In genomic region chr9:116293110-116293509, GRCm38 (mm10) we compare ENCODE assay signal across 14 mouse cellular contexts.
DNase-seq lines count a peak whose midpoint lies in the region; ATAC-seq and TF ChIP-seq lines count a peak whose summit lies in the region.
"Had no signal": no experiment of that assay in that cellular context is flagged by ENCODE, and none has a peak within 500 bp of the region (broad histone marks: within the 10 kb centered on the region; RNA-seq: fewer than 3 reads in every experiment).

No protein-coding gene starts in this region.

- no peak overlapping the region for H3K4me3 ChIP-seq in gastrocnemius, adult 2 months
- H3K4me3 ChIP-seq in kidney, embryonic 16.5 days (ENCODE audit: low read length): no peak overlapping the region
- H3K4me3 ChIP-seq in midbrain, embryonic 14.5 days (replicated peaks; ENCODE audit: low read depth, low read length): no peak overlapping the region
- H3K4me3 ChIP-seq: liver, embryonic 12.5 days had no signal

- no peak for TF ChIP-seq CTCF in gastrocnemius, adult 2 months (IDR thresholded peaks at IDR 0.05)

- H3K36me3 ChIP-seq in kidney, embryonic 16.5 days (ENCODE audit: insufficient read depth, low read length): no peaks in the 10 kb centered on the region
- H3K36me3 ChIP-seq in midbrain, embryonic 14.5 days (ENCODE audit: control insufficient read depth, insufficient read depth, low read length): no peaks in the 10 kb centered on the region
- H3K36me3 ChIP-seq: liver, embryonic 12.5 days had no signal

- no peak for ATAC-seq in kidney, embryonic 16.5 days (ENCODE audit: low FRiP score, low TSS enrichment)
- ATAC-seq in midbrain, embryonic 14.5 days (ENCODE audit: low FRiP score, low TSS enrichment): no peak
- ATAC-seq: forebrain, embryonic 16.5 days; liver, embryonic 12.5 days had no signal

- no peaks in the 10 kb centered on the region for H3K9me3 ChIP-seq in kidney, embryonic 16.5 days (ENCODE audit: low read length)
- H3K9me3 ChIP-seq in midbrain, embryonic 14.5 days (ENCODE audit: control insufficient read depth, low read length): no peaks in the 10 kb centered on the region
- H3K9me3 ChIP-seq: liver, embryonic 12.5 days had no signal

- intact Hi-C loops in gastrocnemius, adult 2 months (cut with DNase I): no loop called here
- intact Hi-C loops in gastrocnemius, postnatal 14 days (cut with DNase I; ENCODE audit: low total_unique reads): no loop called here

- H3K4me2 ChIP-seq in kidney, embryonic 16.5 days (replicated peaks; ENCODE audit: low read depth, low read length): no peak overlapping the region
- H3K4me2 ChIP-seq in midbrain, embryonic 14.5 days (ENCODE audit: low read length): no peak overlapping the region
- H3K4me2 ChIP-seq: liver, embryonic 12.5 days had no signal

- WGBS in kidney, embryonic 16.5 days: 65% methylated on average over 6 of the region's 6 CpGs
- 88% methylated on average over 6 of the region's 6 CpGs for WGBS in midbrain, embryonic 14.5 days

- no peaks in the 10 kb centered on the region for H3K27me3 ChIP-seq in kidney, embryonic 16.5 days (ENCODE audit: insufficient read depth, low read length)
- H3K27me3 ChIP-seq in midbrain, embryonic 14.5 days (ENCODE audit: control insufficient read depth, insufficient read depth, low read length): no peaks in the 10 kb centered on the region
- H3K27me3 ChIP-seq: liver, embryonic 12.5 days had no signal

- peak; percentile 40 for DNase-seq in gastrocnemius, adult 2 months
- no peak for DNase-seq in gastrocnemius, postnatal 14 days
- peak; percentile 63 for DNase-seq in kidney, postnatal 10 days
- DNase-seq in ZHBTc4 (ENCODE audit: low read depth, low spot score): peak; percentile 33
- DNase-seq in lung, postnatal 14 days: peak; percentile 40
- no peak for DNase-seq in urinary bladder, postnatal 4 days (ENCODE audit: low spot score in 2 of 2)
- DNase-seq in midbrain, embryonic 14.5 days: no peak
- DNase-seq: adrenal gland, postnatal 25 days; cerebellum, adult 9-11 months; embryo, embryonic 11 days; gastrocnemius, postnatal 10 days had no signal

- no peak overlapping the region for H3K9ac ChIP-seq in kidney, embryonic 16.5 days (replicated peaks; ENCODE audit: low read length)
- no peak overlapping the region for H3K9ac ChIP-seq in midbrain, embryonic 14.5 days (replicated peaks; ENCODE audit: low read length)
- H3K9ac ChIP-seq: liver, embryonic 12.5 days had no signal

- H3K4me1 ChIP-seq in kidney, embryonic 16.5 days (ENCODE audit: insufficient read depth, low read length): no peaks in the 10 kb centered on the region
- no peaks in the 10 kb centered on the region for H3K4me1 ChIP-seq in midbrain, embryonic 14.5 days (ENCODE audit: control insufficient read depth, insufficient read depth, low read length)
- H3K4me1 ChIP-seq: liver, embryonic 12.5 days had no signal

- H3K27ac ChIP-seq in gastrocnemius, adult 2 months: peak overlapping the region; percentile 24; the same call in 1 of the 2 replicates
- H3K27ac ChIP-seq in kidney, embryonic 16.5 days (ENCODE audit: low read length): no peak overlapping the region; the same call in 1 of the 2 replicates
- no peak overlapping the region for H3K27ac ChIP-seq in midbrain, embryonic 14.5 days (replicated peaks; ENCODE audit: low read depth, low read length)
- H3K27ac ChIP-seq: liver, embryonic 12.5 days had no signal

Comparison
In these comparisons a context has a peak if more than half of its experiments do, and no peak if none do; other contexts are left out.
1. DNase-seq: peak in gastrocnemius, adult 2 months (single experiment), kidney, postnatal 10 days (single experiment), ZHBTc4 (single experiment) and lung, postnatal 14 days (single experiment); none in gastrocnemius, postnatal 14 days (single experiment), urinary bladder, postnatal 4 days (0 of 2) and midbrain, embryonic 14.5 days (single experiment).